Mouse (Mus musculus): Measurements from ENCODE around the gene Hrh2.
A peak's percentile ranks its signal among the peaks of the same experiment; 100 is the strongest.

The Hrh2 gene

GRCm38 (mm10) chr13:54277406-54277805 lies 85.5 kb downstream of the Hrh2 start:
- DNase-seq: no peak

GRCm38 (mm10) chr13:54280366-54280765 lies 88.4 kb downstream of the Hrh2 start:
- DNase-seq: no peak

DNA sequence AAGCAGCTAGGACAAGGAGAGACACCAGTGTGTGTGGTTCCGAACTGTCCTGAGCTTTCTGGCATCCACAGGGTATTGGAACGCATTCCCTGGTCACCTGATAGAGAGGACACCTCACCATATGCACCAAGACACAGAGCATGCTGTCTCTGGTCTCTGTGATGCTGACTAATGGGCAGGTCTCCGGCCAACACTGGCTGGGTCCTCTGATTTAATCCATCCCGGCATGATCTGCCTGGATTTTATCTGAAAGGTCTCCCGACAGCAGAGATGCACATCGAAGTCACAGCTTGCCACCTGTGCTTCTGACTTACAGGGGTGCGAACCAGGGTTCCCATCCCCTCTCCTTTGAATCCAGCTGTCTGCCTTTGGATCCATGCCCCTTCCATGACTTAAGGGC lies 89.2 kb downstream of the Hrh2 start:
- DNase-seq: no peak

DNA sequence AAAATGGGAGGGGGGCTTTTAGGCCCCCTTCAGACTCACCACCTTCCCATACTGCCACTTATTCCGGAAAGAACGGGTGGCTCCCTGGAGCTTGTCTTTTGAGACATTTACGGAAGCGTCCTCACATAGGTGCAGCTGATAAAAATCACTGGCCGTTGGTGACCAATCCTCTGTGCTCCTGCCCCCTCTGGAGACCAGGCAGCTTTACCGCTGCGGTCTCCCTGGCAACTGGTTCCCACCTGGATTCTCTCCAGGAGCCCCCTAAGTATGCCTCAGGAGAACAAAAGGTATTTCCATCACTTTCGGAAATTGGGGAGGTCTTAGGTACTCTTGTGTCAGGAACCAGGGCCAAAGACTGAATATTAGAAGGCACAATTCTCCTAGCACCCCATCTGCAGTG lies 89.7 kb downstream of the Hrh2 start:
- no peak for DNase-seq

- DNase-seq: no peak
Observed at GRCm38 (mm10) chr13:54282149-54282860, 90.4 kb downstream of the Hrh2 start.

DNA sequence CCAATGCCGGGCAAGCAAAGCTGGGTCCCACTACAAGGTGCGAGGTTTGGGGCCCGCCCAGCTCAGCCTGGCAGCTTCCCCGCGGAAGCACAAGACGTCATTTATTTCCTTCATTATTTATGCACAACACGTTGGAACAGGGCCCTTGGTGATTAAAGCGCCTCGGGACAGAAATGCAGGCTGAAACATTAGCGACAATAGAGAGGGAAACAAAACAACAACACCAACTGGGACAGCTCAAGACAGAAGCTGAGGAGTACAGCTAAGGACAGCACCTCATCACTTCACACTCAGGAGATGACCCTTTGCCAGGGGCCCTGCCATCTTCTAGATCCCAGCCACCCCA lies 90.9 kb downstream of the Hrh2 start:
- DNase-seq: peak; percentile 17
